Mouse (Mus musculus) myocyte (in vitro differentiated cells): Measurements from ENCODE around the gene Ssh2. TPM values are rescaled to one million over a fixed set of nuclear protein-coding genes. Genes with fewer than 3 reads are reported as not detected.

Source experiments
- H3K27me3 ChIP-seq: one replicate; pipeline ENCODE4 v1.6.1; 2011; ENCODE audit not compliant: control insufficient read depth, insufficient read depth, insufficient read length
- H3K36me3 ChIP-seq: one replicate; pipeline ENCODE4 v1.6.1; 2011; ENCODE audit not compliant: control insufficient read depth, insufficient read depth
- H3K4me2 ChIP-seq: one replicate; pipeline ENCODE4 v1.6.1; 2011; ENCODE audit warnings: low read depth, control low read depth
- H3K4me3 ChIP-seq: one replicate; pipeline ENCODE4 v1.5.1; 2011; ENCODE audit warnings: mild to moderate bottlenecking, control low read depth, moderate library complexity
- H3K79me2 ChIP-seq: one replicate; pipeline ENCODE4 v1.6.1; 2011; ENCODE audit not compliant: control insufficient read depth, insufficient read depth
- H3ac ChIP-seq: one replicate; pipeline ENCODE4 v1.6.1; 2011; ENCODE audit not compliant: control insufficient read depth, insufficient read length
- CEBPB ChIP-seq: IDR thresholded peaks from 2 replicates; pipeline ENCODE4 v1.6.1; 2011; ENCODE audit warnings: mild to moderate bottlenecking, moderate library complexity; ENCODE audit not compliant: poor library complexity, insufficient read depth, severe bottlenecking
- E2F4 ChIP-seq: IDR thresholded peaks from one replicate; pipeline ENCODE4 v1.6.1; 2011; ENCODE audit warnings: mild to moderate bottlenecking, control low read depth, moderate library complexity; ENCODE audit not compliant: insufficient read depth
- MAX ChIP-seq: IDR thresholded peaks from one replicate; pipeline ENCODE4 v1.6.1; 2011; ENCODE audit warnings: low read depth, mild to moderate bottlenecking, control low read depth
- MYOD1 ChIP-seq, 3 experiments: IDR thresholded peaks; one replicate each; pipeline ENCODE4 v1.6.1; 2011; ENCODE audit warnings: control low read depth in 2 of 3, low read depth in 2 of 3, mild to moderate bottlenecking in 2 of 3, moderate library complexity in 1 of 3; ENCODE audit not compliant: insufficient read length in 2 of 3, control insufficient read depth in 1 of 3
- MYOG ChIP-seq, 3 experiments: IDR thresholded peaks; one replicate each; pipeline ENCODE4 v1.6.1; 2011; ENCODE audit warnings: control low read depth in 2 of 3, low read depth in 2 of 3, mild to moderate bottlenecking in 2 of 3; ENCODE audit not compliant: insufficient read length in 2 of 3, control insufficient read depth in 1 of 3, insufficient read depth in 1 of 3
- POLR2A ChIP-seq: IDR thresholded peaks from one replicate; pipeline ENCODE4 v1.6.1; 2011; ENCODE audit warnings: low read depth, mild to moderate bottlenecking, control low read depth, moderate library complexity; ENCODE audit not compliant: insufficient read length
- POLR2AphosphoS2 ChIP-seq: IDR thresholded peaks from one replicate; pipeline ENCODE4 v1.6.1; 2011; ENCODE audit warnings: low read depth, control low read depth; ENCODE audit not compliant: insufficient read length
- REST ChIP-seq: IDR thresholded peaks from one replicate; pipeline ENCODE4 v1.6.1; 2011; ENCODE audit warnings: mild to moderate bottlenecking, control low read depth, moderate library complexity; ENCODE audit not compliant: insufficient read depth, insufficient read length
- SRF ChIP-seq: IDR thresholded peaks from one replicate; pipeline ENCODE4 v1.6.1; 2011; ENCODE audit warnings: low read depth; ENCODE audit not compliant: control insufficient read depth, insufficient read length
- TCF12 ChIP-seq: IDR thresholded peaks from one replicate; pipeline ENCODE4 v1.6.1; 2011; ENCODE audit warnings: mild to moderate bottlenecking, control low read depth; ENCODE audit not compliant: poor library complexity, insufficient read depth, severe bottlenecking
- TCF3 ChIP-seq: IDR thresholded peaks from one replicate; pipeline ENCODE4 v1.6.1; 2011; ENCODE audit warnings: low read depth, control low read depth; ENCODE audit not compliant: insufficient read length
- USF1 ChIP-seq: IDR thresholded peaks from one replicate; pipeline ENCODE4 v1.6.1; 2011; ENCODE audit warnings: low read depth, mild to moderate bottlenecking, control low read depth, moderate library complexity
- polyA plus RNA-seq: library from polyadenylated mRNA; unstranded; fragments of >200 nt; fragmentation: generic; extraction: Trizol; gene quantifications from one replicate; pipeline ENCODE4 v1.2.1, GENCODE M21; 2012; ENCODE audit warnings: missing spikeins

Gene Ssh2
- polyA plus RNA-seq, 1 experiment: 4.8 TPM

DNA sequence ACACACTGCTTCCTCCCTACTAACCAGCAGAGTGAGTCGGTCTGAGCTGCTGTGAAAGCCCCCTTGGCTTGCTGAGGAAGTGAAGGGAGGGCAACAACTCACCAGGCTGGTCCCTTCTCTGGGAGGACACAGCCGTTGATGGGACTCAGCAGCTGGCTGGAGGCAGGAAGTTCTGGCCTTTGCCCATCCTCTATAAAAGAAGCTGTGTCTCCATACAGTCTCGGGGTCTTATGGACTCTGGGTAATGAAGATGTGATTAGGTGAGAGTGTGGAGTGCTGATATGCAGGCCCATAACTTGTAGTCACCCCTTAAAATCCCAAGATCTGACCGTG lies 278.2 kb downstream of the Ssh2 start:
- Histone ChIP-seq H3K36me3 (no peaks in the 10 kb centered on the region), H3ac (peak overlapping the region; percentile 82), H3K79me2 (peaks cover 55% of the 10 kb centered on the region), H3K4me2 (peak overlapping the region; percentile 97), H3K27me3 (no peaks in the 10 kb centered on the region), H3K4me3 (peak overlapping the region; percentile 57)
- TF ChIP-seq POLR2A (no peak), MYOD1 (IDR thresholded peaks at IDR 0.05; ENCODE audit: control insufficient read depth in 1 of 3, insufficient read length in 2 of 3, low read depth in 2 of 3) (peak in 2 of 3 experiments; percentile 60 to 69)

DNA sequence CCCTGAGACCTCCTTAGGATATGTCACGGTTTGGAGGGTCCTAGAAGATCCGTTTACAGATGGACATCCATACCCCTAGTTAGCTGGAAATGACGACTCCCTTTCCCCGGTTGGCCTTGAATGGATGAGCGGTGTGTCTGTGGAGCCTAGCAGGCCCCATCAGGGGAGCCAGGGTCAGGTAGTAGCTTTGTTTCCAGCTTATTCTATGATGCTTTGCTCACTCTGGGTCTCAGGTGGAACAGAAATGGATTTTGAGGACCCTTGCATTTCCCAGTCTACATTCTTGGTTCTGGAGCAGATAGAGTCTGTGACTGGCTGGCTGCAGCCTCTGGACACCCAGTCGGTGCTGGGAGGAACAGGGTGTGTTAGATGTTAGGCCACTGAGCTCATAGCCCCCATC lies 278.7 kb downstream of the Ssh2 start:
- peak overlapping the region; percentile 57 for H3K4me3 ChIP-seq
- H3K79me2 ChIP-seq: peaks cover 55% of the 10 kb centered on the region
- H3ac ChIP-seq: no peak overlapping the region
- H3K27me3 ChIP-seq: no peaks in the 10 kb centered on the region
- no peaks in the 10 kb centered on the region for H3K36me3 ChIP-seq
- no peak for TF ChIP-seq POLR2A
- no peak for TF ChIP-seq MAX
- TF ChIP-seq SRF: no peak
- no peak for TF ChIP-seq MYOD1 (IDR thresholded peaks at IDR 0.05; ENCODE audit: control insufficient read depth in 1 of 3, insufficient read length in 2 of 3, low read depth in 2 of 3)
- TF ChIP-seq REST: no peak
- TF ChIP-seq TCF12: no peak
- no peak for TF ChIP-seq MYOG (IDR thresholded peaks at IDR 0.05; ENCODE audit: control insufficient read depth in 1 of 3, insufficient read depth in 1 of 3, insufficient read length in 2 of 3, low read depth in 2 of 3)
- no peak for TF ChIP-seq E2F4
- TF ChIP-seq TCF3: no peak
- no peak for TF ChIP-seq CEBPB
- no peak for TF ChIP-seq POLR2AphosphoS2
- no peak for TF ChIP-seq USF1
- peak overlapping the region; percentile 97 for H3K4me2 ChIP-seq

DNA sequence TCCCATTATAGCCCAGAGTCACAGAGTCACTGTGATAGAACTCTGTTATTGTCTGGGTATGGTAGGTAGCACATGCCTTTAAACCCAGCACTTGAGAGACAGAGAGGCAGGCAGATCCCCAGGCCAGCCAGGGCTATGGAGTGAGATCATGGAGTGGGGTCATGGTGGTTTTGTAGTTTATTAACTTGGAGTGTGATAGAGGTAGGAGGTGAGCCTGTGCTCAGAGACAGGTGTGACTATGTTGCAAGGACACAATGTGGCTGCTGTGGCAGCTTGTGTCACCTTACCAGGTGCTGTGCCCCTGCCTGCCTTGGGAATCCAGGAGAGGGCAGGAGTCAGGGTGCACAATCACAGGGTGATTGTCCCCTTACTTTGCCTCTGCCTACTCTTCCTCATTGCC lies 279.4 kb downstream of the Ssh2 start:
- Histone ChIP-seq H3K4me2 (no peak overlapping the region), H3ac (no peak overlapping the region), H3K4me3 (no peak overlapping the region), H3K27me3 (no peaks in the 10 kb centered on the region), H3K79me2 (peaks cover 55% of the 10 kb centered on the region), H3K36me3 (no peaks in the 10 kb centered on the region)
- TF ChIP-seq POLR2A (no peak), E2F4 (no peak), TCF3 (no peak)

DNA sequence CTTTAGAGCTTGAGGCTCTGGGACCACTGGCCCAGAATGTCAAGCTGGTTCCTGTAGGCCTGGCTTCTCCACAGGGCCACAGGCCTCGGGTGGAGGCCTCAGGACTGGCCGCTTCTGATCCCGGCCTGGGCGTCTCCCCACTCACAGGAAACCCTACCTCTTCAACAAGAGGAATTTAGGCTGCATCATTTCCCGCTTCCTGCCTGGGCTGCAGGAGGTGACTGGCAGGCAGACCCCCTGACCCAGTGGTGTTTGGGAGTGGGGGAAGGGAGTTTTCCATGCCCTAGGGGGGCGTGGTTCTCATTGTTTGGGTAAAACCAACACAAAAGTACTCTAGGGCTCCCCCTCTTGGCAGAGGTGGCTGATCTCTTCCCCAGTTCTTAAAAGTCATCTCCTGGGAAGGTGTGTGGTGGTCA lies 281.3 kb downstream of the Ssh2 start:
- Histone ChIP-seq H3ac (no peak overlapping the region), H3K27me3 (no peaks in the 10 kb centered on the region), H3K36me3 (peaks cover 5% of the 10 kb centered on the region), H3K79me2 (peaks cover 55% of the 10 kb centered on the region), H3K4me3 (no peak overlapping the region), H3K4me2 (no peak overlapping the region)
- no peak for TF ChIP-seq POLR2A
- TF ChIP-seq MAX: no peak
- TF ChIP-seq USF1: no peak
- no peak for TF ChIP-seq TCF12

GRCm38 (mm10) chr11:77497851-77498250 lies 281.8 kb downstream of the Ssh2 start:
- H3ac ChIP-seq: no peak overlapping the region
- H3K79me2 ChIP-seq: peaks cover 55% of the 10 kb centered on the region
- H3K4me2 ChIP-seq: no peak overlapping the region
- peaks cover 7% of the 10 kb centered on the region for H3K36me3 ChIP-seq
- H3K27me3 ChIP-seq: no peaks in the 10 kb centered on the region
- no peak overlapping the region for H3K4me3 ChIP-seq
- TF ChIP-seq REST (no peak), SRF (no peak), TCF3 (no peak), TCF12 (no peak), MYOD1 (IDR thresholded peaks at IDR 0.05; ENCODE audit: control insufficient read depth in 1 of 3, insufficient read length in 2 of 3, low read depth in 2 of 3) (no peak), E2F4 (no peak), USF1 (no peak), MAX (no peak), POLR2AphosphoS2 (no peak)
